Mouse (Mus musculus) CD4-positive naive resting alpha-beta T cell, adult 76 days (primary cell): Measurements from ENCODE around the gene Ebf4. TPM values are rescaled to one million over a fixed set of nuclear protein-coding genes. Genes with fewer than 3 reads are reported as not detected.

Experiments
- total RNA-seq: library from RNA; stranded (reverse); gene quantifications from one replicate; pipeline ENCODE4 v1.2.4, GENCODE M21; 2023

Ebf4 gene
- total RNA-seq = not detected

GRCm38 (mm10) chr2:130294936-130295277 is at the start of gene Ebf4:
TSS of gene Ebf4 (plus strand) at chr2:130295169.

DNA sequence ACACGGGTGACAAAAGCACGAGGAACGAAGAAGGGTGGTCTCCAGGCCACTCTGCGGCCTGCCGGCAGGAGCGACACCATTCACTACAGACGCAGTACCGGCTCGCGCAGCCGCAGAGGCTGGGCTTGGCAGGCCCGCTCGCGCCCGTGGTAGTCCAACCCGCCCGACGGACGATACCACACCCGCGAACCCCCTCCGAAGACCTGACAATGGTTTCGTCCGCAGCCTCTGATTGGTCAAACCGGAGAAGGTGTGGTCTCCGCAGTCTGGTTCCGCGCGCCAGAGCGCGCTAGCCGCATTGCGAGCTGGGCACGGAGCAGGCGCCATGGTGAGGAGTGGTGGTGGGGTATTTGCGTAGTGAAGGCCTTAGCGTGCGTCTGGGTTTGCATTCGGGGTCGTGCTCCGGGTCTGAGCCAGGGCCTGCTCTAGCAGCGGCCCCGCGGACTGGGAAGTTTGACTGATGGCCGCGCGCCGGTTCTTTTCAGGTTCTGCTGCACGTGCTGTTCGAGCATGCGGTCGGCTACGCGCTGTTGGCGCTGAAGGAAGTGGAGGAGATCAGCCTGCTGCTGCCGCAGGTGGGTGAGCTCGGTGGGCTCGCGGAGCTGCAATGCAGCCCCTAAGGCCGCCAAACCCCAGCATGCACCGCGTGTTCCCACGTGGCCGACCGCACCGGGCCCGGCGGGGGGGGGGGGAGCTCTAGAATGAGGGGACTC is 20.7 kb upstream of the Ebf4 start, which contains the start of gene Nop56:
Gene Nop56, plus strand, starts transcription at position 282 of the 713 bp plus-strand sequence.

GRCm38 (mm10) chr2:130283854-130284654 is 10.9 kb upstream of the Ebf4 start, which contains the start of gene Idh3b:
TSS of gene Idh3b (minus strand) at chr2:130284547.

GRCm38 (mm10) chr2:130397186-130397985 is 102.4 kb downstream of the Ebf4 start, which contains the start of gene Cpxm1:
TSS of gene Cpxm1 (minus strand) at chr2:130397574.

DNA sequence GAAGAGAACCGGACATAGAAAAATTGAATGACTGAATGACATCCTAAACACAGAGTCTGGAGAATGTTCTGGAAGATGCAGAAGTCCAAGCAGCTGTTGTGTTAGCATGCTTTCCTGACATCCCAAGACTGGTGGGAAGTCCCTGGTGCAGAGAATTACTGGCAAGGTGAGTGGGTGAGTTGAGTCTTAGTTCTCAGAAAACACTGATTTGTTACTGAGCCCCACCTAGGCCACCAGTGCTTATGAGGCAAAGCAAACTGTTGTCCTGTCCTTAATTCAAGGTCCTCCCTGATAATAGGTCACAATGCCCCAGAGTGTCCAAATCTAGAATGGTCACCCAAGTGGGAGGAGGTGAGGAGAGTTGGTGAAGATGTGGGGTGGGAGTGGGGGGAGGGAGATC is 110.0 kb downstream of the Ebf4 start, which contains the start of the genes Gm28372 and 1700020A23Rik:
Gene Gm28372, plus strand, starts transcription at position 301 of the 400 bp plus-strand sequence.
Gene 1700020A23Rik, plus strand, starts transcription at position 321 of the 400 bp plus-strand sequence.

DNA sequence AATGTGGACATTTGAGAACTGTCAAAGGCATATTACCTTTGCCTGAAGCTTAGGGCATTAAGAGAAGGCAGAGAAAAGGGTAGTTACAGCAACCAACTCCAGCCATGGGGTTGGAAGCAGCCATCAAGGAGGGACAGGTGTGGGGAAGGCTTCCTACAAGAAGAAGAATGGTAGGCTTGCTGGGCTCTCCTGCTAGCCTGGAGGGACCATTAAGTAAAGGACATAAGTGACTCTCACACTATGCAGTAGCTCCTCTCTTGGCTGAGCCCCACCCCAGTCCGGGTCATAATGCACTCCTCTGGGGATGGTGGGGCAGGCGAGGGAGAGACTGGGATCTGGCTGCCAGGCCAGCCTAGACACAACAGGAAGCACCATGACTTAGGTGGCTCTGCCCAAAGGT is 111.2 kb downstream of the Ebf4 start, which contains the start of gene Tmem239:
Gene Tmem239, plus strand, starts transcription at position 301 of the 400 bp plus-strand sequence.

Other genes with a start within 250 kb of the Ebf4 start
- not detected for gene Tgm6, start 182.8 kb upstream of the Ebf4 start, total RNA-seq
- gene Snrpb, start 115.8 kb upstream of the Ebf4 start, total RNA-seq = 191 TPM
- not detected for gene Tmc2, start 100.0 kb upstream of the Ebf4 start, total RNA-seq
- gene Nop56, start 20.7 kb upstream of the Ebf4 start, total RNA-seq = 365 TPM
- 104 TPM for gene Idh3b, start 10.6 kb upstream of the Ebf4 start, total RNA-seq
- 0.35 TPM for gene Cpxm1, start 102.4 kb downstream of the Ebf4 start, total RNA-seq
- not detected for gene Gm28372, start 110.1 kb downstream of the Ebf4 start, total RNA-seq
- gene 1700020A23Rik, start 110.1 kb downstream of the Ebf4 start, total RNA-seq = not detected
- not detected for gene Tmem239, start 111.3 kb downstream of the Ebf4 start, total RNA-seq
- gene Vps16, start 129.2 kb downstream of the Ebf4 start, total RNA-seq = 129 TPM
- 21.5 TPM for gene Pced1a, start 129.5 kb downstream of the Ebf4 start, total RNA-seq
- gene Ptpra, start 155.1 kb downstream of the Ebf4 start, total RNA-seq = 132 TPM